Mouse (Mus musculus) brain, embryonic 14.5 days (tissue): Measurements from ENCODE around the gene Tyw3. TPM values are rescaled to one million over a fixed set of nuclear protein-coding genes. Genes with fewer than 3 reads are reported as not detected.
"Not testable (repeated sequence)": the region's sequence is repeated elsewhere in the genome, so short reads cannot be mapped to it uniquely, and the experiment has no call there.

Source experiments
- DNase-seq: peaks from one replicate; pipeline ENCODE4 v3.0.0-alpha.2; 2011; ENCODE audit warnings: low read depth
- CTCF ChIP-seq: fragments of 200-500 bp; IDR thresholded peaks from 2 replicates; pipeline ENCODE4 v1.5.1; 2012; ENCODE audit warnings: inconsistent platforms, mild to moderate bottlenecking, moderate library complexity, borderline replicate concordance; ENCODE audit not compliant: insufficient read depth, insufficient read length; ENCODE audit errors: extremely low read depth
- POLR2A ChIP-seq: fragments of 200-500 bp; IDR thresholded peaks from 2 replicates; pipeline ENCODE4 v1.6.1; 2012; ENCODE audit warnings: mild to moderate bottlenecking, inconsistent platforms, borderline replicate concordance; ENCODE audit not compliant: poor library complexity, insufficient read depth, insufficient read length, severe bottlenecking; ENCODE audit errors: extremely low read depth
- polyA plus RNA-seq: library from polyadenylated mRNA; depleted of rRNA; stranded (reverse); fragments of >200 nt; gene quantifications from 2 replicates; pipeline ENCODE4 v1.2.3, GENCODE M21; 2012; rRNA removed

The Tyw3 gene
- polyA plus RNA-seq, result 16.5 and 17.6 TPM in 2 replicates

DNA sequence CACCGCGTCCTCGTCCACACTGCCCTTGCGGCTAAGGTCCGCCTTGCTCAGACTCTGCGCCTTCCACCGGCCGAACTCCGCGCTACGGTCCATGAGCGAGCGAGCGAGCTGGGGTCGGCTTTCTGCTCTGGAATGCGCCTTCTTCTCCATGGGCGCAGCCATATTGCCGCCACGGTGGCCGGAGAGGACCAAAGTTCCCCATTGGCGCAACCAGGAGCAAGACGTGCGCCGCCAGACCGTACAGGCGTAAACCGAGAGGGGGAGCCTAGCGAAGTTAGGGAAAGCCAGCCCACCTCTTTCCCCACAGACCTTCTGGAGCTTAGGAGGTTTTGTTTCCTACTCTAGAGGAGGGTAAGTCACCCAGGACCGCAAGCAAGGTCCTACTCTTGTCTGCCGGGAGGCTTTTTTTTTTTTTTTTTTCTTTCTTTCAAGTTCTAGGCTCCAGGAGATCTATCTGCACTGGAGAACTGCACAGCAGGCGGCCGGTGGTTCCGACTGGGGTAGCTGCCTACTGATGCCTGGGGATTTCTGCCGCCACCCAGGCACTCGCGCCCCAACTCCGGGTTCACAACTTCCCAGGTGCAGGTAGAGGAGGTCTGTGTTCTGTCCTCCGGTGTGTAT is at the start of gene Tyw3:
Gene Tyw3, minus strand, starts transcription at position 171 of the 621 bp plus-strand sequence.
- TF ChIP-seq CTCF, result peak; percentile 62; the same call in 1 of the 2 replicates
- TF ChIP-seq POLR2A, result peak; percentile 42; the same call in 1 of the 2 replicates

DNA sequence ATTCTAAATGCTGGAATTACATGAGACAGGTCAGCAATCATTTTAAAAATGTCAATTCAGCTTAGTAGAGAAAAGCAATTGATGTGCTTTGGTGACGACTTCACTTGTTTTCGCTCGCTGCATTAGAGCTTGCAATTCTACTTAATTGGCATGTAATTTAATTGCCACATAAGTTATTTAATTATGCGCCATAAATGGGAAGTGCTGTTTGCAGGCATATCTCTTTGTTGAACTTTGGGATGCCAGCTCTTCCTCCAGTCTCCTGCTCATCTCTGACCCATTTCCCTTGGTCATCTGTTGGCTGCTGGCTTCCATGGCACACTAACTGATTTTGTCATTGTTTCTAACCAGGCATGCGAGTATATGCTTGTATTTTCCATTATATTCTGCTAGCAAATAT is 36.2 kb upstream of the Tyw3 start:
- DNase-seq, result no peak
- TF ChIP-seq POLR2A (no peak), CTCF (no peak)

More for the DNA sequence above, at the start of gene Tyw3:
- peak; percentile 98 for DNase-seq

DNA sequence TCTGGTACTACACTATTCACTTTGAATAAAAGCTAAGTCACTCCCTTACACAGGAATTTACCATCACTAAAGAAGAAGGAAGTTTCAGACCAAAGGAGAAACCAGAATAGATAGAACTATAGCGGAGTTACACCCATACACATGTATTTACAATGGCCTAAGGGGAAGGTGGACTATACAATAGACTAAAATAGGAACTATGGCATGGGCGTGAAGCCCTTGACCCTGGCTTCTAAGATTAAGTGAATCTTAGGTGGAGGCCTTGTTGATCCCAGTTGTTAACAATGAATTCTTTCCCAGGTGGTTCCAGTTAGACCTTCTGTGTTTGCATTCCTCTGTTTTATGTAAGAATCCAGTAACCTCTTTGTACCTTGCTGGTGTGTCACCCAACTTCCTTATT is 34.4 kb upstream of the Tyw3 start:
- not testable (repeated sequence) for DNase-seq

DNA sequence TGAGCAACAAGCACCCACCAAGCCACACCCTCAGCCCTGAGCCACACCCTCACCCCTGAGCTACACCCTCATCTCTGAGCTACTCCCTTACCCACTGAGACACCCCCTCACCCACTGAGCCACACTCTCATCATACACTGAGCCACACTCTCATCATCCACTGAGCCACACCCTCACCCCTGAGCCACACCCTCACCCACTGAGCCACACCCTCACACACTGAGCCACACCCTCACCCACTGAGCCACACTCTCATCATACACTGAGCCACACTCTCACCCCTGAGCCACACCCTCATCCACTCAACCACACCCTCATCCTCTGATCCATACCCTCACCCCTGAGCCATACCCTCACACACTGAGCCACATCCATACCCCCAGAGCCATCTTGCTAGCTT is 31.4 kb upstream of the Tyw3 start:
- no peak for DNase-seq
- TF ChIP-seq POLR2A, result no peak
- no peak for TF ChIP-seq CTCF

DNA sequence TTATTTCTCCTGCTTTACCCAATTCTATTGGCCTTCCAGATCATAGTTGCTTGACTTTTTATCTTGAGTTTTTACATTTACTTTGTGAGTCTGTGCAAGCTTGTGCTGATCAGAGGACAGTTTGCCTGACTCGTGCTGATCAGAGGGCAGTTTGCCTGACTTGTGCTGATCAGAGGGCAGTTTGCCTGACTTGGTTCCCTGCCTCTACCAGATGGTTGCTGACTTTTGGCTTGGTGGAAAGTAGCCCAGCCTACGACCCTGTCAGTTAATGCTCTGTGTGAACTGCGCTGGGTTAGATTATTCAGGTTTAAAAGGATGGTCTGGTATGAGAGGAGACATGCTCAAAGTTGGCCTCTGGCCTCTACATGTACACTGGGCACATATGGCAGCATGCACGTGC is 19.2 kb upstream of the Tyw3 start:
- no peak for DNase-seq
- no peak for TF ChIP-seq POLR2A

DNA sequence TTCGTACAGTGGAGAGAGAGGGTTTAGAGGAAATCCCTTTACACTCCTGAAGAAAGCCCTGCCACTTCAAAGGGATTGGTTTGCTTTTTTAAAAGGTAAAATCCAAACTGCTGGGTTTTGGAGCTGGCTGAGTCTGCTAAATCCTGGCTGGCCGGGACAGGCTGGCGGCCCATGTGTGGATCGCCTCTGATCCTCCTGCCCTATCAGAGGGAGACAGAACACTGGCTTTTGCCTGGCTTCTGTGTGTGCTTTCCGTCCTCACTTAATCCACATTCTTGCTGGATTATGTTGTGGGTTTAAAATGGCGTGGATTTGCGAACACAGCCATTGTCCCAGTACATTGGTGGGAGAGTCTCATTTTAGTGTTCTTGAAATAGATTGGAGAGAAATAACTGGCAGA is 18.4 kb upstream of the Tyw3 start:
- TF ChIP-seq CTCF, result no peak
- DNase-seq, result peak; percentile 25

DNA sequence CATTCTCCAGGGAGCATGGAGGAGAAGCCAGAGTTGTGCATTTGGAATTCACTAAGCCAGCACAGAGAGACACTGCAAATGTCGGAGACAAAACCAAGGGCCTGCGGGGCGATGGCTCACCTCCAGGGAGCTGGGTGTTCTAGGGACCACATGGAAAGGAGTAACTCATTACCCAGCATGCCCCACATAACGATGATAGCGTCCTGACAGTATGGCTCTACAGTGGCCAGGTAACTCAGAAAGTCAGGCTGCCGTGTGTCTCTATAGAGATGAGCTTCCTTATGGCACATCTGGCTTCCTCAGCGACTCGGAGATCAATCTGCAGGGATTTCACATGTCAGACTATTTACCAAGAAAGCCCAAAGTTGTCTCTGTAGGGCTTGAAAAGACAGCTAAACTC is 17.9 kb upstream of the Tyw3 start:
- no peak for DNase-seq
- TF ChIP-seq CTCF (no peak), POLR2A (no peak)

DNA sequence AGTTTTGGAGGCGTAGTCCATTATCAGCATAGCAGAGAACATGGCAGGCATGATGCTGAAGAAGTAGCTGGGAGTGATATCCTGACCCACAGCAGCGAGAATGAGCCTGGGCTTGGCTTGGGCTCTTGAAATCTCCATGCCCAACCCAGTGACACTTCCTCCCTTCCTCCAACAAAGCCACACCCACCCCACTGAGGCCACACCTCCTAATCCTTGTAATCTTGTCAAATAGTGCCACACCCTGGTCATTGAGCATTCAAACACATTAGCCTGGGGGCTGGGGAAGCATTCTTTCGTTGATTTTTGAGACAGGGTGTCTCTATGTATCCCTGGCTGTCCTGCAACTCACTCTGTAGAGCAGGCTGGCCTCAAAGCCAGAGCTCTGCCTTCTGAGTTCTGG is 15.0 kb upstream of the Tyw3 start:
- no peak for TF ChIP-seq CTCF
- TF ChIP-seq POLR2A, result no peak
- DNase-seq, result no peak

DNA sequence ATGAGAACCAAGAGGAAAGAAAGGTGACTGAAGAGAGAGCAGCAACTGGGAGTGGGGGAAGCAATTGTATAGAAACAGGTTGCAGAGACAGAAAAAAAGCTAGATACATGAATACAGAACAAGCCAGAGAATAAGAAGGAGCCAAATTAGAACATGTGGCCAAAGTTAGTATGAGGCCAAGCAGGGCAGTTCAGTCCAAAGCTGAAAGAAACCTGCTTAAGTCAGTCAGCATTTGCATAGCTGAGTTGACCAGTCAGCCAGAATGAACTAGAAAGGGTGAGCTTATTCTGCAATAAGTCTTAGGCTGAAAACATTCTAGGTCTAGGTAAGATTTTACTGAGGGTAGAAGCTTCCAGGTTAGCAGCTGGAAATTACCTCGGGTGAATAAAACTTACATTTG is 11.0 kb upstream of the Tyw3 start:
- no peak for TF ChIP-seq CTCF
- TF ChIP-seq POLR2A, result no peak
- no peak for DNase-seq

DNA sequence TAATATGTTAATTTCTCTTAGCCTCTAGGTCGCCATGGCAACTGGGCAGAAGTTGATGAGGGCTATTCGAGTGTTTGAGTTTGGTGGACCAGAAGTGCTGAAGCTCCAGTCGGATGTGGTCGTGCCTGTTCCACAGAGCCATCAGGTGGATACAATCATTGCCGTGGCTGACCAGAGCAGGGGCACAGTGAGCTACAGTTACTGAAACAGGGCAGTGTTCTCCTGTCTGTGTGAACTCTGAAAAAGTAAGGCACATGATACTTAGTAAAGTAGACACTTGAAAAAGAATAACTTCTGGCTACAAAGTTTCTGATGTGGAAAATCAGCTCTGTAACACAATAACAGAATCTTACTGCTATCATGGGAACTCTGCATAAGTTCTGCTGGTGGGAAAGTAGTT is 8.0 kb upstream of the Tyw3 start:
- DNase-seq, result no peak
- TF ChIP-seq CTCF, result no peak
- TF ChIP-seq POLR2A, result no peak

DNA sequence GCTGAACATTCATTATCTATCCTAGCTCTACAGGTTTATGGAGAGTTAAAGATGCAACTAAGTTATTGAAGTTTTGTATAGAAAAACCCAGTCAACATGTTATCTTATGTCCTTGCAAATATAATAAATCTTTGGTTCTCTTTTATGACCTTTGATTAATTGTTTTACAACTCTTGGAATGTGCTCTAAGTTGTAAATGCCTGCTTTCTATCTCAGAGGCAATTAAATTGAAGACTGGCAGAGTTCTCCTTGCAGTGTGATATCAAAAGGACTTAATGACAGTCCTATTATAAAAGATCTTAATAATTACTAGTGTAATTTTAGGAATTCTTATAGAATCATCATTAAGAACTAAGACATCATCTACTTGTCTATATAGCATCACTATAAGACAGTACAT is 5.2 kb upstream of the Tyw3 start:
- no peak for TF ChIP-seq CTCF
- no peak for TF ChIP-seq POLR2A

DNA sequence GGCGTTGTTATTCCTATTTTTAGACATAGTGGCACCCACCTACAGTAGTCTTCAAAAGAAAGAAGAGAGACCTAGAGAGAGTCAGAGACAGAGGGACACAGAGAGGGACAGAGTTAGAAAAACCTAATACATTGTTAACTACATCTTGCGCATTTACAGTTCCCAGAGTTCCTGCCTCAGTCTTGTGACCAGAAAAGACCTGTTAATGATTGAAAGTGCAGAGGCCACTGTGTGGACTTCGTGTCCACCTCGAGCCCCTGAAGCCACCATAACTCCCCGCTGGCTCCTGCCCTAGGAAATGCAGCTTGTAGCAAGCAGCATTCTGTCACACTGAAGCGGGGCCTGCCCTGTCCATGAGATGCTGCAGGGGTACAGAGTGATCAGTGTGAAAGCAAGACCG is 657 bp upstream of the Tyw3 start:
- peak; percentile 15 for DNase-seq
- TF ChIP-seq POLR2A (no peak), CTCF (no peak)

More for the DNA sequence above, 5.2 kb upstream of the Tyw3 start:
- no peak for DNase-seq

DNA sequence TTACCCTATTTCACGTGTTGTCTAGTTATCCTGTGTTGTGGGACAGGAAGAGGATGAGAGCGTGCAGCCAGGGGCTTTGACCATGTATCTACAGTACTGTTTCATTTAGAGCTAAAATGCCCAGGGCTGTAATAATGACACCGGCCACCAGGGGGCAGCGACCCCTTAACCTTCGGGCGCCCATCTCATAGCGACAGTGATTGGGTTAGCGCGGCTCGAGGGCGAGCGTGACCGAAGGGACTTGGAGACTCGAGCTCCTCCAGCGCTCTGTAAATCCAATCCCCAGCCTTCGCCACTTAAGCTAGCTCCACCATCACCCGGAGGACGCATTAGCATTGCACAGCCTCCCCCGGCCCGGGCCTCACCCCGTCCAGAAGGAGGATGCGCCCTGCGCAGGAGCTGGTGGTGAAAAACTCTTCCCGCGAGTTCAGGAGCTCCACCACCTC is 393 bp downstream of the Tyw3 start, which contains the start of gene Cryz:
Gene Cryz, plus strand, starts transcription at position 224 of the 446 bp plus-strand sequence.
- peak; percentile 93 for DNase-seq
- peak; percentile 19; the same call in 1 of the 2 replicates for TF ChIP-seq POLR2A
- peak; percentile 91 for TF ChIP-seq CTCF

DNA sequence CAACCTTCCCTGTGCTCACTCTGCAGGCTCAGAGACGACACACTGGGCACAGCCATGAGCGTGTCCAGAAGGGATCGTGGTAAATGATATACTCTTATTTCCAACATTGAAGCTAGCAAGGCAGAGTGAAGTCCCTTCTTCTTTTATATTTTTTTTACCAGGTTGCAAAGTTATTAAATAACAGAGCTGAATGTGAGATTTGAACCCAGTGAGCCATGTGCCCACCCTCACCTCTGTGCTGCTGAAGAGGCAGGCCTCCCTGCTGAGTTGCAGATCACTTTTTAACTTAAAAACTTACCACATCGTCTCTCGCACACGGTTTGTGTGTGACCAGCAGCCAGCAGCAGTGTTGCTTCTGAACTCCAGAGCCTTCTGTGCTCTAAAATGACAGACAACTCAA is 2.7 kb downstream of the Tyw3 start:
- no peak for TF ChIP-seq POLR2A
- no peak for TF ChIP-seq CTCF
- DNase-seq, result no peak
